Mouse (Mus musculus) heart, adult 2 months (tissue): ENCODE measurements at regions not wholly inside any gene's neighbourhood (a gene's known extent, or its start where the extent isn't known, plus 50 kb on each side); places are given as distances from the start of the nearest gene placed in this dataset.
A peak's percentile ranks its signal among the peaks of the same experiment; 100 is the strongest.

Experiments used
- DNase-seq, 2 experiments: peaks; one replicate each; pipeline ENCODE4 v3.0.0; 2021
- H3K27ac ChIP-seq: fragments of 200-600 bp; 2 replicates; pipeline ENCODE4 v1.8.1; 2022
- H3K27me3 ChIP-seq: fragments of 200-500 bp; 2 replicates; pipeline ENCODE4 v1.6.1; 2012; ENCODE audit warnings: mild to moderate bottlenecking, low read length, inconsistent platforms, mixed read lengths; ENCODE audit not compliant: control insufficient read depth, insufficient read depth
- H3K36me3 ChIP-seq: fragments of 200-500 bp; 2 replicates; pipeline ENCODE4 v1.6.1; 2012; ENCODE audit warnings: low read length, inconsistent platforms; ENCODE audit not compliant: control insufficient read depth, insufficient read depth
- H3K4me1 ChIP-seq: fragments of 200-500 bp; 2 replicates; pipeline ENCODE4 v1.6.1; 2011; ENCODE audit warnings: low read length; ENCODE audit not compliant: control insufficient read depth, insufficient read depth
- H3K4me3 ChIP-seq: fragments of 200-600 bp; 2 replicates; pipeline ENCODE4 v1.8.1; 2022
- H3K79me2 ChIP-seq: fragments of 200-500 bp; replicated peaks from 2 replicates; pipeline ENCODE4 v1.6.1; 2012; ENCODE audit warnings: mild to moderate bottlenecking, inconsistent platforms, low read length, moderate library complexity, mixed read lengths; ENCODE audit not compliant: control insufficient read depth, insufficient read depth
- H3K9ac ChIP-seq: fragments of 200-500 bp; 2 replicates; pipeline ENCODE4 v1.6.1; 2012; ENCODE audit warnings: low read depth, mild to moderate bottlenecking, control low read depth, inconsistent platforms, low read length, mixed read lengths
- CTCF ChIP-seq: fragments of 200-600 bp; IDR thresholded peaks from 2 replicates; pipeline ENCODE4 v1.8.1; 2022; ENCODE audit warnings: antibody characterized with exemption, mild to moderate bottlenecking, moderate library complexity
- EP300 ChIP-seq: fragments of 200-500 bp; IDR thresholded peaks from 2 replicates; pipeline ENCODE4 v1.6.1; 2011; ENCODE audit warnings: low read depth, low read length, control low read depth; ENCODE audit not compliant: insufficient read depth
- POLR2A ChIP-seq: fragments of 200-500 bp; IDR thresholded peaks from 2 replicates; pipeline ENCODE4 v1.6.1; 2011; ENCODE audit warnings: mild to moderate bottlenecking, low read depth, low read length, control low read depth; ENCODE audit not compliant: insufficient read depth
- WGBS: fragments of 180-500 bp; shearing (Covaris S2); methylation state at CpG from one replicate; pipeline ENCODE4 v1.1.7; 2018; 5-methylcytosine and 5-hydroxymethylcytosine counted together
- intact Hi-C: fragments of 180-260 bp; cut with DNase I; formaldehyde crosslinking; loops from one replicate; pipeline ENCODE4 v1.15.1; 2025

GRCm38 (mm10) chr9:31684099-31684811 is 220.0 kb upstream of the Tmem45b start:
- Histone ChIP-seq H3K79me2 (no peaks in the 10 kb centered on the region), H3K27ac (no peak overlapping the region), H3K9ac (no peak overlapping the region), H3K36me3 (no peaks in the 10 kb centered on the region), H3K27me3 (no peaks in the 10 kb centered on the region; the same call in none of the 2 replicates), H3K4me3 (no peak overlapping the region), H3K4me1 (peaks cover 5% of the 10 kb centered on the region)
- DNase-seq, result no peak
- intact Hi-C loops, result no loop called here
- TF ChIP-seq CTCF, result no peak
- TF ChIP-seq POLR2A, result no peak
- no peak for TF ChIP-seq EP300
- WGBS, result 66% methylated on average over 15 of the region's 18 CpGs

GRCm38 (mm10) chr9:31683302-31684081 is 219.2 kb upstream of the Tmem45b start:
- H3K9ac ChIP-seq, result no peak overlapping the region
- intact Hi-C loops, result no loop called here
- H3K79me2 ChIP-seq, result no peaks in the 10 kb centered on the region
- H3K36me3 ChIP-seq, result no peaks in the 10 kb centered on the region
- peaks cover 5% of the 10 kb centered on the region for H3K4me1 ChIP-seq
- no peak overlapping the region for H3K4me3 ChIP-seq
- TF ChIP-seq EP300 (no peak), CTCF (no peak), POLR2A (no peak)
- WGBS, result 11% methylated on average over 19 of the region's 19 CpGs
- peak in 1 of 2 experiments; percentile 29 for DNase-seq
- no peak overlapping the region for H3K27ac ChIP-seq
- H3K27me3 ChIP-seq, result no peaks in the 10 kb centered on the region; the same call in none of the 2 replicates

GRCm38 (mm10) chr9:31682893-31683292 is 218.6 kb upstream of the Tmem45b start:
- peaks cover 1% of the 10 kb centered on the region for H3K4me1 ChIP-seq
- no peak overlapping the region for H3K4me3 ChIP-seq
- no peak for TF ChIP-seq CTCF
- no peak for TF ChIP-seq POLR2A
- TF ChIP-seq EP300, result no peak
- intact Hi-C loops, result no loop called here
- no peaks in the 10 kb centered on the region for H3K36me3 ChIP-seq
- no peak for DNase-seq
- H3K9ac ChIP-seq, result no peak overlapping the region
- no peaks in the 10 kb centered on the region for H3K79me2 ChIP-seq
- no peaks in the 10 kb centered on the region; the same call in 1 of the 2 replicates for H3K27me3 ChIP-seq
- WGBS, result 46% methylated on average over 6 of the region's 6 CpGs
- H3K27ac ChIP-seq, result no peak overlapping the region

- H3K27me3 ChIP-seq, result no peaks in the 10 kb centered on the region
- no peaks in the 10 kb centered on the region for H3K36me3 ChIP-seq
- no peak for TF ChIP-seq EP300
- TF ChIP-seq CTCF, result no peak
- TF ChIP-seq POLR2A, result no peak
- H3K79me2 ChIP-seq, result no peaks in the 10 kb centered on the region
- H3K27ac ChIP-seq, result no peak overlapping the region
- no peak overlapping the region for H3K4me3 ChIP-seq
- intact Hi-C loops, result no loop called here
- H3K4me1 ChIP-seq, result no peaks in the 10 kb centered on the region
- DNase-seq, result no peak
- no peak overlapping the region for H3K9ac ChIP-seq
Measured at GRCm38 (mm10) chr9:31677150-31677549, 212.9 kb upstream of the Tmem45b start.

GRCm38 (mm10) chr9:31659026-31659425 is 194.8 kb upstream of the Tmem45b start:
- TF ChIP-seq POLR2A, result no peak
- TF ChIP-seq CTCF, result no peak
- TF ChIP-seq EP300, result no peak
- no peak overlapping the region for H3K9ac ChIP-seq
- WGBS, result 68% methylated on average over 2 of the region's 2 CpGs

GRCm38 (mm10) chr9:31657612-31658011 is 193.3 kb upstream of the Tmem45b start:
- Histone ChIP-seq H3K27ac (no peak overlapping the region), H3K27me3 (no peaks in the 10 kb centered on the region), H3K9ac (no peak overlapping the region), H3K4me3 (no peak overlapping the region), H3K36me3 (no peaks in the 10 kb centered on the region), H3K79me2 (no peaks in the 10 kb centered on the region), H3K4me1 (no peaks in the 10 kb centered on the region)
- TF ChIP-seq EP300 (no peak), CTCF (no peak), POLR2A (no peak)
- 75% methylated on average over 4 of the region's 4 CpGs for WGBS
- intact Hi-C loops, result no loop called here
- no peak for DNase-seq

More at GRCm38 (mm10) chr9:31659026-31659425, 194.8 kb upstream of the Tmem45b start:
- H3K79me2 ChIP-seq, result no peaks in the 10 kb centered on the region
- intact Hi-C loops, result no loop called here
- no peaks in the 10 kb centered on the region for H3K4me1 ChIP-seq
- H3K27me3 ChIP-seq, result no peaks in the 10 kb centered on the region
- DNase-seq, result no peak
- H3K4me3 ChIP-seq, result no peak overlapping the region
- no peak overlapping the region for H3K27ac ChIP-seq
- H3K36me3 ChIP-seq, result no peaks in the 10 kb centered on the region
